Mouse (Mus musculus) megakaryocyte progenitor cell, adult 5-6 weeks (primary cell): ENCODE measurements at regions not wholly inside any gene's neighbourhood (a gene's known extent, or its start where the extent isn't known, plus 50 kb on each side); places are given as distances from the start of the nearest gene placed in this dataset.
A peak's percentile ranks its signal among the peaks of the same experiment; 100 is the strongest.
"Not testable (repeated sequence)": the region's sequence is repeated elsewhere in the genome, so short reads cannot be mapped to it uniquely, and the experiment has no call there.

Experiments
- ATAC-seq: replicated peaks from 2 replicates; pipeline ENCODE4 v1.8.0; 2016; ENCODE audit warnings: mild to moderate bottlenecking, moderate TSS enrichment, inconsistent platforms; ENCODE audit not compliant: poor library complexity

GRCm38 (mm10) chr19:9338971-9339370 is 203.5 kb upstream of the Asrgl1 start:
- ATAC-seq = not testable (repeated sequence)

GRCm38 (mm10) chr19:9337447-9337846 is 202.0 kb upstream of the Asrgl1 start:
- not testable (repeated sequence) for ATAC-seq

- not testable (repeated sequence) for ATAC-seq
Observed at GRCm38 (mm10) chr19:9317932-9318331, 182.5 kb upstream of the Asrgl1 start.

- not testable (repeated sequence) for ATAC-seq
Observed at GRCm38 (mm10) chr19:9316162-9316561, 180.7 kb upstream of the Asrgl1 start.

GRCm38 (mm10) chr19:9283176-9283575 is 147.7 kb upstream of the Asrgl1 start:
- peak; percentile 95 for ATAC-seq

GRCm38 (mm10) chr19:9234676-9235075 is 99.2 kb upstream of the Asrgl1 start:
- ATAC-seq = not testable (repeated sequence)
